Mouse (Mus musculus): ENCODE results near the gene Rnf212. TPM values are rescaled to one million over a fixed set of nuclear protein-coding genes. Genes with fewer than 3 reads are reported as not detected.
A peak's percentile ranks its signal among the peaks of the same experiment; 100 is the strongest.
"Not testable (repeated sequence)": the region's sequence is repeated elsewhere in the genome, so short reads cannot be mapped to it uniquely, and the experiment has no call there.

Gene Rnf212
- total RNA-seq (2021), result not detected
- long read RNA-seq, experiment 1, result 0 reads
- long read RNA-seq, experiment 2, result 0 reads

DNA sequence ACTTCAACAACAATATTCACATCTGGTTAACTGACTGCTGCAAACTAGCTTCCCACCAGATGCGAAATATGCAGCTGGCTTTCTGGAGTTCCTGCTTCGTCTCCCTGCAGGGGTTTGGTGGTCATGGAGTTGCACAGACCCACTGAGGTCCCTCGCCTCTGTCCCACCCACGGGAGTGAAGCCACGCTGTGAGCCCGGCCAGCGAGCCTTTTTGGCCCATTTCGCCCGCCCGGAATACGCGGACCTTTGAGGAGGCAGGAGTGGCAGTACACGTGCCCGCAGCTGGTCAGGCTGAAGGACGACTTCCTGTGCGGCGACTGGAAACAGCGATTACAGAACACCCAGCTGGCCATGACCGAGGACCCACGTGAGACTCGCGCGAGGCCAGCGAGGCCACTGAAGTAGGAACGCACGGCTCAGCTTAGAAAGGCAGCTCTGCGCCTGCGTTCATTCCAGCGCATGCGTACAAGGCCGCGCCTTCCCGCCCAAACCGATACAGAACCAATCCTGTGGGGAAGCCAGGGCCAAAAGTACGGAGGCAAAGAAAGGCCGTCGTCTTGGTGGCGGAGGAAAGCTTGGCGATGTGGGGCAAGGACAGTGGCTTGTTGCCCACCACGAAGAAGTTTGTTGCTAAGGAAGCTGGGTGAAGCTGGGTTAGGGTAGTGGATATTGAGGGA is at the start of gene Rnf212:
Gene Rnf212, minus strand, starts transcription at position 353 of the 677 bp plus-strand sequence.
- DNase-seq, result no peak

DNA sequence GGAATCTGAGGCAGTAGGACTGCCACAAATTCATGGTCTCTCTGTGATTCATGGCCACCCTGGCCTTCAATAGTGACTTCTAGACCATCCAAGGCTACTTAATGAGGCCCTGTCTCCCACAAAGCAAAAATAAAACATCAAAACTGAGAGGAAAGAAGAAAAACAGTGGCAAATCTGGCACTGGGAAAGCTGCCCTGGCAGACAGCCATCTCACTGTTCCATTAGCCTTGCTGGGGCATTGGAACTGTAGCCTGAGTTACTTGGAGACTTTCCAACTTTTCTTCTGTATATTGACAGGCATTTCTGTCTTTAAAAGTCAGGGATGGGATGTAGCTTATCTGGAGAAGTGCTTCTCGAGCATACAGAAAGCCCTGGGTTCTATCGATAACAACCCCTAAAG is 48.5 kb upstream of the Rnf212 start:
- DNase-seq, result peak; percentile 78

- not testable (repeated sequence) for DNase-seq
These were observed 34.0 kb upstream of the Rnf212 start, which contains the start of gene Vmn2r8 for GRCm38 (mm10) chr5:108808750-108809149. Gene Vmn2r8 (minus strand): TSS chr5:108808850.

DNA sequence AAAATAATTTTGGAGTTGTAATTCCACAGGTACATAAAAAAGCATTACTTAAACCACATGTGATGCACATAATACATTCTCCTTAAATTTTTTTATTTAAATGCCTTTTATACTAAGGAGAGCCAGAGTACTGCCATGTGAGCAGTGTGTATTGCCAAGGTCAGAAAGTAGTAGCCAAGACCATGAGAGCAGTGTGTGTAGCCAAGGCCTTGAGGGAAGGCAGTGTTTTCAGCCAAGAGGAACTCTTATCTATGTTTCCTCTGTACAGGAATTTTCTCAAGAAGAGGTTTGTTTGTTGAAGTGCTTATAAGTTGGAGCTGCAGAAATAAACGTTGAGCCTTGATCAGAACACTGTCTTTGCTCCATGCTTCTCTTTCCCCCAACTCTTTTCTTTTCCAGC is 28.9 kb upstream of the Rnf212 start:
- peak; percentile 12 for DNase-seq

DNA sequence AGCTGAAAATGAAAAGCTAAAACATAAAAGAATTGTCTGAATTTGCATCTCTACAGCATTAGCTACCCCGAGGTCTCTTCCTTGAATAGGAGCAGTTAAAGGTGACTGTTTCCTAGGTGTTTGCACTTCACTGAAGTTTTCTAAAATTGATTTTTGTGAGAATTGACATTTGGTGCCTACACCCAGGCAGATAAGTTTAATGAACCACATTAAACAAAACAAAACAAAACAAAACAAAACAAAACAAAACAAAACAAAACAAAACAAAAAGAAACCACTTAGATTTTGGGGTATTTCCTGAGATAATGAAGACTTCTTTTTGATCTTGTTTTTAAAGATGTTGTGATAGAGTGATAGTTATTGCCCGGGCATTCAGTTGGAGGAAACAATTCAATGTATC is 20.5 kb upstream of the Rnf212 start, which contains the start of gene Tmed11:
Gene Tmed11, minus strand, starts transcription at position 101 of the 400 bp plus-strand sequence.
- not testable (repeated sequence) for DNase-seq

GRCm38 (mm10) chr5:108790385-108790784 is 15.6 kb upstream of the Rnf212 start:
- DNase-seq, result peak; percentile 59

DNA sequence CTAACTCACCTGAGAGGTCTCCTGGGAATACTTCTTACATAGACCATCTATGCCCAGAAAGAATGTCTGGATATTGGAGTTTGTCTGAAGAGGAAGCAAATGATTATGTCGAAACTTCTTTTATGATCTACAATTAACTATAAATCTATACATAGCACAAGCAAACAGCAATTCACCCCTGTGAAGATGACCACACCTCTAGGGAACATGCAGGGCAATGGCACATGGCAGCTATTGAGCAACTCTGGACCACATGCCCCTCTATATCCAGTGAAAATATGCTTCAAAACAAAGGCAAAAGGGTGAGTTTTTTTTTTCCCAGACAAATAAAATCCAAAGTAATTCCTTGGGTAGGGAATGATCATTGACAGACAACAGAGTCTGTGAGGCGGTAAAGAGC is 14.8 kb downstream of the Rnf212 start:
- DNase-seq, result no peak

- peak; percentile 44 for DNase-seq
These were observed 16.4 kb downstream of the Rnf212 start for GRCm38 (mm10) chr5:108758396-108758795.

- not testable (repeated sequence) for DNase-seq
These were observed 23.5 kb downstream of the Rnf212 start for GRCm38 (mm10) chr5:108751258-108751657.

DNA sequence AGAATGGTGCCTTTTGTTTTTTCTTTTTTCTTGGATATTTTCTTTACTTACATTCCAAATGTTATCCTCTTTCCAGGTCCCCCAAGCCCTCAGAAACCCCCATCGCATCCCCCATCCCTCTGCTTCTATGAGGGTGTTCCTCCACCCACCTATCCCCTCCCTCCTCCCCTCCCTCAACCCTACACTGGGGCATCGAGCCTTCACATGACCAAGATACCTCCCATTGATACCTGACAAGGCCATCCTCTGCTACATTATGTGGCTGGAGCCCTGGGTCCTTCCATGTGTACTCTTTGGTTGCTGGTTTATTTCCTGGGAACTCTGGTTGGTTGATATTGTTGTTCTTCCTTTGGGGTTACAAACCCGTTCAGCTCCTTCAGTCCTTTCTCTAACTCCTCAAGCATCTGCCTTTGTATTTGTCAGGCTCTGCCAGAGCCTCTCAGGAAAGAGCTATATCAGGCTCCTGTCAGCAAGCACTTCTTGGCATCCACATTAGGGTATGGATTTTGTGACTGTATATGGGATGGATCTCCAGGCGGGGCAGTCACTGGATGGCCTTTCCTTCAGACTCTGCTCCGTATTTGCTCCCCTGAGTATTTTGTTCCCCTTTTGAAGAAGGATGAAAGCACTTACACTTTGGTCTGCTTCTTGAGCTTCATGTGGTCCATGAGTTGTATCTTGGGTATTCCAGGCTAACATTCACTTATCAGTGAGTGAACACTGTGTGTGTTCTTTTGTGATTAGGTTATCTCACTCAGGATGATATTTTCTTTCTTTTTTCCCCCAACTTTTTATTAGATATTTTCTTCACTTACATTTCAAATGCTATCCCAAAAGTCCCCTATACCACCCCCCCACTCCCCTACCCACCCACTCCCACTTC is 24.2 kb downstream of the Rnf212 start:
- DNase-seq, result no peak

GRCm38 (mm10) chr5:108744629-108745028 is 30.2 kb downstream of the Rnf212 start:
- no peak for DNase-seq

DNA sequence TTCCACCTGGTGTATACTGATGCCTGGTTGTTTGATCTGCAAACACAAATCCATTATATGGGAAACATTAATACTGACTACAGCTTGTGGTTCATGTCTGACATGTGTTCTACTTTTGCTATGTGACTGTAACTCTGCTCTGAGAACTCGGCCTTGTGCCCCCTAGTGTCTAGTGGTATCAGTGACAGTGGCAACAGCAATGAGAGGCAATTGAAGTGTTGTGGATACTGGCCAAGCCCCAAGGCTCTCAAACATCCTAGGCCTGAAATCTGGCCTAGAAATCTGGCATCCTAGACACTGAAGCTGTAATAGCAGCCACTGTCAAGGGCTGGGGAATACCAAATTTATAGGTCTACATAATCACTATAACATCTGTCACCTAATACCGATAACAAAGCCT is 30.9 kb downstream of the Rnf212 start:
- DNase-seq, result no peak

GRCm38 (mm10) chr5:108742596-108742995 is 32.2 kb downstream of the Rnf212 start:
- no peak for DNase-seq

GRCm38 (mm10) chr5:108741844-108742243 is 32.9 kb downstream of the Rnf212 start:
- DNase-seq, result no peak

GRCm38 (mm10) chr5:108727425-108727824 is 47.4 kb downstream of the Rnf212 start:
- DNase-seq, result no peak

- peak; percentile 84 for DNase-seq
These were observed 48.1 kb downstream of the Rnf212 start for GRCm38 (mm10) chr5:108726557-108727248.

DNA sequence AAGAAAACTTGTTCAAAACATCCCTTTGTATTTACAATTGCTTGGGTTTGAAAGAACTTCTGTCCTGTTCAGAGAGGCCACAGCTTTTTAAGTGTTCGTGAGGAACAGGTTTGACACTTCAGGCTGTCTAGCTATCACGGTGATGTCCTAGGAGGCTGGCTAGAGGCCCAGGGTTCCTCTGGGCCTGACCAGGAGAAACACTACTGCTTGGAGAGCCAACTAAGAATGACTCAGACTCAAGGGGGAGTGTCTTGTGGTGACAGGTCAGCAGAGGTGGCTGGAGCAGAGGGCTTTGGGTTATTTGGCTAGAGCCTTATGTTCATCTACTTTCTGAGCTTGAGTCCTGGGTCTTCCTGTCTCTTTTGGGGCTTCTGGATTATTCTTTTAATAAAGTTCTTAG is 50.8 kb downstream of the Rnf212 start:
- DNase-seq, result peak; percentile 62

GRCm38 (mm10) chr5:108719761-108720160 is 55.0 kb downstream of the Rnf212 start:
- no peak for DNase-seq

DNA sequence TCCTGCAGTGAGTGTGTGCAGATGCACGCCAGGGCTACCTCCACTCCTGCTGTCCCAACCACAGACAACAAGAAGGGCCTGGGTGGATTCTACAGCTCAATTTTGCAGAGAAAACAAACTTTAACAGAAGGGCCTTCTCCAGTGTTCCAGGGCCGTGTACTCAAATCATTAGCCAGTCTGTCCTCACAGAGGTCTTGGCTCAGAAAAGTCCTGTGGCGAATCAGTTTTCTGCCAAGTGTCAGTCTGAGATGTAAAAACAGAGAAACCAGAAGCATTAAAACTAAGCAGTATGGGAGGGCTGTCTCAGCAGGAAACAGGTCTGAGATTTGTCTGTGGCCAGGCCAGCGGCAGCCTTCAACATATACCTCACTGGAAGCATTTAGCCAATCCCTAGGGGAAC is 56.7 kb downstream of the Rnf212 start:
- DNase-seq, result no peak

DNA sequence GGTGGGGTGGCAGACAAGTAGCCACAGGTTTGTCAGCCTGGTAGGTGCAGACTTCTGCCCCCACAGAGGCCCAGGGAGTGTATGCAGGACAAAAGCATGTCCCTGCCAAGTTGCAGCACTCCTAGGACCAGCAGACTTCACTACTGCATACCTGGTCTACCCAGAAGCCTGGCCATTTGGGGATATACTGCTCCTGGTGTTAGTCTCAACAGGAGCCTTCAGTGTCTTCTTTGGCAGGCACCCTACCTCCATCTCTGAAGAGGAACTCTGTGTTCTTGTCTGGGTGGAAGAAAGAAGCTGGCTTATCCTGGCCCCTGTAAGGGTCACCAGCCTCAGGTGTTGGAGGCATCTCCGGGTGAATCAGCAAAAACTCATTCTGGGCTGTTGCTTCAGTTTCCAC is 58.8 kb downstream of the Rnf212 start:
- peak; percentile 0 for DNase-seq

DNA sequence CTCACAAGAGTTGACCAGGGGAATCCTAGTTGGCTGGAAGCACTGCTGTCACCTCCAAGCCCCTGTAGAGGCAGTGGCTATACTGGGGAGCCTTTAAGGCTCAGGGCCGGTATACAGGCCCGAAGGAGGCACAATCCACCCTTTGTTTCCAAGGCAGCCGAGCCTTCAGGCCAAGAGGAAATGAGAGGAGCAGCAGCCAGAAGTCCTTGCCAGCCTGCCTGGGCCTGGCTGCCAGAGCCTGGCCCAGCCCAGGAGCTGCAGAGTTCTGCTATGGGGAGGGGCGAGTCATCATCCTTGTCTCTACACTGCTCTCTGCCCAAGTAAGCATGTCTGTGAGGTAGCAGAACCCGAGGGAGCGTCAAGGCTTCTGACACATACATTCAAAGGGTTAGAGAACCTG is 60.6 kb downstream of the Rnf212 start:
- peak; percentile 63 for DNase-seq

DNA sequence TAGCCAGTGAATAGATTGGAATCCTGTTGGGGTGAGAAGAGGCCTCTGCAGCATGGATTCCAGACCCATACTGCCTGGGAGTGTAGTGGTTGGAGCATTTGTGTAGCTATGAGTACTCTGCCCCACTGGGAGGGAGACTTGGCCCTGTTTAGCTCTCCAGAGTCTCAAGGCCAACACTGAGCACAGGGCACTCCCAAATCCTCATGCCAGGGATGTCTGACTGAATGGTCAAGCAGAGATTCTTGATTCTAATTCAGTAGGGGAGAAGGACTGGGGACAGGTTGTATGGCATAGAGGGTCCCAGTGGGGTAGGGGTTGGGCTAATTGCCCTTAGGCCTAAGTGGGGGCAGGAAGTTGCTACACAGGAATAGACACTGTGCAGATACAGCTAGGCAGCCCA is 61.1 kb downstream of the Rnf212 start:
- peak; percentile 62 for DNase-seq

- no peak for DNase-seq
These were observed 61.7 kb downstream of the Rnf212 start for GRCm38 (mm10) chr5:108713096-108713495.
